In genomic region chr8:114133510-114134362, GRCm38 (mm10) we compare ENCODE assay signal across 8 mouse cellular contexts. TPM values are rescaled to one million over a fixed set of nuclear protein-coding genes. Genes with fewer than 3 reads are reported as not detected.
DNase-seq lines count a peak whose midpoint lies in the region; ATAC-seq and TF ChIP-seq lines count a peak whose summit lies in the region.

TSS of gene Nudt7 (plus strand) at chr8:114133557.

- peak within 1 kb of the TSS; percentile 50 for H3K9ac ChIP-seq in hindbrain, postnatal 0 days (replicated peaks; ENCODE audit: low read length)

- H3K4me1 ChIP-seq in hindbrain, postnatal 0 days (ENCODE audit: insufficient read depth, low read length) = no peaks in the 10 kb centered on the region

- no peak for TF ChIP-seq CTCF in hindbrain, postnatal 0 days (IDR thresholded peaks at IDR 0.05; ENCODE audit: low read depth)

- no peaks in the 10 kb centered on the region for H3K36me3 ChIP-seq in hindbrain, postnatal 0 days (ENCODE audit: insufficient read depth, low read length)

- no peaks in the 10 kb centered on the region for H3K9me3 ChIP-seq in hindbrain, postnatal 0 days (ENCODE audit: low read length)

- peak; percentile 94 to 97 for DNase-seq in adrenal gland, adult (ENCODE audit: inconsistent age in 2 of 2, low spot score in 1 of 2)
- DNase-seq in embryo, embryonic 10 days (ENCODE audit: low spot score) = peak; percentile 95
- peak; percentile 83 to 91 for DNase-seq in gastrocnemius, adult 8-10 months (ENCODE audit: low spot score in 2 of 2)
- DNase-seq in hindbrain, postnatal 0 days (ENCODE audit: low spot score) = peak; percentile 91
- DNase-seq in left cerebral cortex, adult 18-20 months (ENCODE audit: low spot score in 2 of 2) = peak; percentile 73 to 78
- DNase-seq in lung, postnatal 4 days = peak; percentile 92 to 93
- peak; percentile 84 for DNase-seq in retina, postnatal 7 days (ENCODE audit: low read depth, low spot score)
- peak; percentile 78 to 87 for DNase-seq in urinary bladder, adult 18-20 months (ENCODE audit: low spot score in 2 of 2)

- ATAC-seq in hindbrain, postnatal 0 days = peak; percentile 85

- H3K27ac ChIP-seq in hindbrain, postnatal 0 days = peak within 1 kb of the TSS; percentile 61; the same call in 1 of the 2 replicates

- peak within 1 kb of the TSS; percentile 65 for H3K4me2 ChIP-seq in hindbrain, postnatal 0 days (ENCODE audit: low read depth, low read length)

- WGBS in hindbrain, postnatal 0 days = 3% methylated on average over 23 of the region's 23 CpGs

- H3K4me3 ChIP-seq in hindbrain, postnatal 0 days (ENCODE audit: low read length) = peak within 1 kb of the TSS; percentile 39

- no peaks in the 10 kb centered on the region for H3K27me3 ChIP-seq in hindbrain, postnatal 0 days (ENCODE audit: insufficient read depth, low read length)

RNA-seq across cellular contexts. Expression of gene Nudt7, which starts in this region (rescaled TPM):
- total RNA-seq in gastrocnemius, adult 8-10 months (2022) = 10 to 100 TPM; 21.2 to 26.8 (median 24.0) TPM
- 2.2 and 3.3 TPM in 2 replicates for total RNA-seq in hindbrain, postnatal 0 days (2014; rRNA removed)
- 7.4 and 7.7 TPM in 2 replicates for polyA plus RNA-seq in hindbrain, postnatal 0 days (2015; fragmentation: Nextera tagmentation; extraction: Ambion mirVana)
- 1 to 10 TPM; 3.6 to 6.7 TPM for total RNA-seq in left cerebral cortex, adult 18-20 months (2021)

Comparison
In these comparisons a context has a peak if more than half of its experiments do, and no peak if none do; other contexts are left out.
1. Peak in every context shown above with its lines: DNase-seq, ATAC-seq, H3K4me3 ChIP-seq and H3K27ac ChIP-seq.